In genomic region chr2:120027950-120028331, GRCm38 (mm10) we compare ENCODE assay signal across 8 mouse cellular contexts. TPM values are rescaled to one million over a fixed set of nuclear protein-coding genes. Genes with fewer than 3 reads are reported as not detected.
DNase-seq lines count a peak whose midpoint lies in the region; ATAC-seq and TF ChIP-seq lines count a peak whose summit lies in the region.

No protein-coding gene starts in this region.

- H3K4me3 ChIP-seq in lung, embryonic 14.5 days (ENCODE audit: low read depth, low read length): peak overlapping the region; percentile 77
- peak overlapping the region; percentile 54 for H3K4me3 ChIP-seq in intestine, postnatal 0 days (ENCODE audit: low read depth, low read length)

- intact Hi-C loops in left cerebral cortex, postnatal 36 days (cut with DNase I): no loop called here
- intact Hi-C loops in gastrocnemius, postnatal 36 days (cut with DNase I): no loop called here

- H3K9ac ChIP-seq in lung, embryonic 14.5 days: peak overlapping the region; percentile 82
- peak overlapping the region; percentile 64 for H3K9ac ChIP-seq in intestine, postnatal 0 days (ENCODE audit: low read depth, low read length)

- ATAC-seq in lung, embryonic 14.5 days (ENCODE audit: insufficient read depth): peak; percentile 21
- ATAC-seq in intestine, postnatal 0 days: no peak

- H3K4me2 ChIP-seq in lung, embryonic 14.5 days: peak overlapping the region; percentile 80
- peak overlapping the region; percentile 88 for H3K4me2 ChIP-seq in intestine, postnatal 0 days (replicated peaks; ENCODE audit: low read depth)

- no peak for TF ChIP-seq CTCF in lung, embryonic 14.5 days (IDR thresholded peaks at IDR 0.05; ENCODE audit: low read depth)
- TF ChIP-seq CTCF in intestine, postnatal 0 days (IDR thresholded peaks at IDR 0.05; ENCODE audit: low read depth): no peak

- 38% methylated on average over 3 of the region's 3 CpGs for WGBS in lung, embryonic 14.5 days
- 26% methylated on average over 3 of the region's 3 CpGs for WGBS in intestine, postnatal 0 days

- H3K9me3 ChIP-seq in lung, embryonic 14.5 days (ENCODE audit: low read depth, low read length): no peaks in the 10 kb centered on the region
- no peaks in the 10 kb centered on the region for H3K9me3 ChIP-seq in intestine, postnatal 0 days (ENCODE audit: control insufficient read depth)

- peaks cover 45% of the 10 kb centered on the region for H3K36me3 ChIP-seq in lung, embryonic 14.5 days (ENCODE audit: insufficient read depth)
- H3K36me3 ChIP-seq in intestine, postnatal 0 days (ENCODE audit: control insufficient read depth, insufficient read depth): peaks cover 42% of the 10 kb centered on the region; the same call in 1 of the 2 replicates

- H3K4me1 ChIP-seq in lung, embryonic 14.5 days (ENCODE audit: insufficient read depth): 0 out of 2 replicates have a peak, but pooled peaks cover 9% of the 10 kb centered on the region
- H3K4me1 ChIP-seq in intestine, postnatal 0 days (replicated peaks; ENCODE audit: control insufficient read depth, insufficient read depth, low read length): peaks cover 5% of the 10 kb centered on the region

- H3K27ac ChIP-seq in lung, embryonic 14.5 days (ENCODE audit: low read depth): peak overlapping the region; percentile 93
- H3K27ac ChIP-seq in intestine, postnatal 0 days (ENCODE audit: low read depth, low read length): peak overlapping the region; percentile 64

- peak; percentile 31 for DNase-seq in lung, embryonic 14.5 days
- DNase-seq in lung, postnatal 14 days: no peak
- peak; percentile 53 for DNase-seq in embryo, embryonic 10.5 days (ENCODE audit: low spot score)
- peak; percentile 22 for DNase-seq in retina, embryonic 14.5 days (ENCODE audit: low spot score)
- DNase-seq in left cerebral cortex, postnatal 36 days (ENCODE audit: low spot score in 2 of 2): no peak
- DNase-seq in gastrocnemius, postnatal 36 days: no peak
- DNase-seq in testis, postnatal 14 days (ENCODE audit: low spot score): no peak

- no peaks in the 10 kb centered on the region for H3K27me3 ChIP-seq in lung, embryonic 14.5 days (ENCODE audit: insufficient read depth, low read length)
- no peaks in the 10 kb centered on the region for H3K27me3 ChIP-seq in intestine, postnatal 0 days (replicated peaks; ENCODE audit: control insufficient read depth, insufficient read depth, low read length)

RNA-seq across cellular contexts. Expression of gene Gm28042, which starts 0.6 kb away (rescaled TPM):
- 2.2 and 3.3 TPM in 2 replicates for polyA plus RNA-seq in lung, embryonic 14.5 days (2014; fragmentation: Nextera tagmentation; extraction: Ambion mirVana)
- polyA plus RNA-seq in intestine, postnatal 0 days (2015; fragmentation: Nextera tagmentation; extraction: Ambion mirVana): 1.3 TPM in 2 replicates
- total RNA-seq in left cerebral cortex, postnatal 36 days (2021): under 1 TPM in 1 of 2 experiments, not detected in 1; 0.84 TPM
- total RNA-seq in gastrocnemius, postnatal 36 days (2021): 1 to 10 TPM; 1.1 to 1.3 TPM

RNA-seq across cellular contexts. Expression of gene Jmjd7, which starts 0.7 kb away (rescaled TPM):
- polyA plus RNA-seq in lung, embryonic 14.5 days (2014; fragmentation: Nextera tagmentation; extraction: Ambion mirVana): 19.9 and 21.8 TPM in 2 replicates
- polyA plus RNA-seq in intestine, postnatal 0 days (2015; fragmentation: Nextera tagmentation; extraction: Ambion mirVana): 8.9 and 9.1 TPM in 2 replicates
- total RNA-seq in left cerebral cortex, postnatal 36 days (2021): 1 to 10 TPM; 3.4 to 4.8 TPM
- total RNA-seq in gastrocnemius, postnatal 36 days (2021): 1 to 10 TPM; 1.7 to 2.6 TPM

RNA-seq across cellular contexts. Expression of gene Pla2g4b, which starts 5.3 kb away (rescaled TPM):
- 1.2 and 1.5 TPM in 2 replicates for polyA plus RNA-seq in lung, embryonic 14.5 days (2014; fragmentation: Nextera tagmentation; extraction: Ambion mirVana)
- polyA plus RNA-seq in intestine, postnatal 0 days (2015; fragmentation: Nextera tagmentation; extraction: Ambion mirVana): 0.81 and 0.99 TPM in 2 replicates
- 1 to 10 TPM; 1.4 to 3.7 TPM for total RNA-seq in left cerebral cortex, postnatal 36 days (2021)
- total RNA-seq in gastrocnemius, postnatal 36 days (2021): 1 to 10 TPM; 1.9 to 2.4 TPM

RNA-seq across cellular contexts. Expression of gene Mapkbp1, which starts 55.4 kb away (rescaled TPM):
- 3.4 and 4.0 TPM in 2 replicates for polyA plus RNA-seq in lung, embryonic 14.5 days (2014; fragmentation: Nextera tagmentation; extraction: Ambion mirVana)
- polyA plus RNA-seq in intestine, postnatal 0 days (2015; fragmentation: Nextera tagmentation; extraction: Ambion mirVana): 1.5 and 1.6 TPM in 2 replicates
- 10 to 100 TPM; 41.6 to 66.9 TPM for total RNA-seq in left cerebral cortex, postnatal 36 days (2021)
- 1 to 10 TPM; 6.2 to 8.1 TPM for total RNA-seq in gastrocnemius, postnatal 36 days (2021)

Comparison
In these comparisons a context has a peak if more than half of its experiments do, and no peak if none do; other contexts are left out.
1. DNase-seq: peak in lung, embryonic 14.5 days (single experiment), embryo, embryonic 10.5 days (single experiment) and retina, embryonic 14.5 days (single experiment); none in lung, postnatal 14 days (single experiment), left cerebral cortex, postnatal 36 days (0 of 2), gastrocnemius, postnatal 36 days (0 of 2) and testis, postnatal 14 days (single experiment).